Mouse (Mus musculus) embryonic facial prominence, embryonic 11.5 days (tissue): ENCODE results near the gene Nudt15. TPM values are rescaled to one million over a fixed set of nuclear protein-coding genes. Genes with fewer than 3 reads are reported as not detected.
"Not testable (repeated sequence)": the region's sequence is repeated elsewhere in the genome, so short reads cannot be mapped to it uniquely, and the experiment has no call there.

ENCODE experiments used
- ATAC-seq: fragments of 200-750 bp; cut with Nextera tagmentation; replicated peaks from 2 replicates; pipeline ENCODE4 v1.8.0; 2017; ENCODE audit warnings: low read depth; ENCODE audit not compliant: insufficient number of reproducible peaks, low FRiP score, low TSS enrichment
- DNase-seq: peaks from one replicate; pipeline ENCODE4 v3.0.0-alpha.2; 2015; ENCODE audit warnings: low spot score
- H3K27ac ChIP-seq: fragments of 300-500 bp; sonication (generic); replicated peaks from 2 replicates; pipeline ENCODE4 v1.5.1; 2014; ENCODE audit warnings: mild to moderate bottlenecking, low read depth, low read length, control low read depth
- H3K27me3 ChIP-seq: fragments of 300-500 bp; sonication (generic); 2 replicates; pipeline ENCODE4 v1.6.1; 2014; ENCODE audit warnings: mild to moderate bottlenecking, low read length, moderate library complexity, mixed read lengths; ENCODE audit not compliant: control insufficient read depth, insufficient read depth
- H3K36me3 ChIP-seq: fragments of 300-500 bp; sonication (generic); replicated peaks from 2 replicates; pipeline ENCODE4 v1.6.1; 2014; ENCODE audit warnings: low read depth, mild to moderate bottlenecking, low read length, moderate library complexity, mixed read lengths; ENCODE audit not compliant: control insufficient read depth, insufficient read depth
- H3K4me1 ChIP-seq: fragments of 300-500 bp; sonication (generic); 2 replicates; pipeline ENCODE4 v1.6.1; 2014; ENCODE audit warnings: low read length, mixed read lengths; ENCODE audit not compliant: control insufficient read depth, insufficient read depth
- H3K4me2 ChIP-seq: fragments of 300-500 bp; sonication (generic); 2 replicates; pipeline ENCODE4 v1.6.1; 2014; ENCODE audit warnings: low read depth, mild to moderate bottlenecking, control low read depth, low read length, moderate library complexity
- H3K4me3 ChIP-seq: fragments of 300-500 bp; sonication (generic); 2 replicates; pipeline ENCODE4 v1.5.1; 2014; ENCODE audit warnings: low read depth, low read length, control low read depth
- H3K9ac ChIP-seq: fragments of 300-500 bp; sonication (generic); replicated peaks from 2 replicates; pipeline ENCODE4 v1.6.1; 2014; ENCODE audit warnings: mild to moderate bottlenecking, control low read depth, low read length
- H3K9me3 ChIP-seq: fragments of 300-500 bp; sonication (generic); replicated peaks from 2 replicates; pipeline ENCODE4 v1.6.1; 2016; ENCODE audit warnings: mild to moderate bottlenecking, low read length, inconsistent platforms, mixed read lengths; ENCODE audit not compliant: control insufficient read depth
- WGBS: fragments of 180-500 bp; shearing (Covaris S2); extraction: QIAGEN DNeasy Blood & Tissue Kit; methylation state at CpG from one replicate; pipeline ENCODE4 v1.1.7; 2014; 5-methylcytosine and 5-hydroxymethylcytosine counted together
- polyA plus RNA-seq: library from polyadenylated mRNA; unstranded; fragments of >200 nt; fragmentation: Nextera tagmentation; extraction: Ambion mirVana; gene quantifications from 2 replicates; pipeline ENCODE4 v1.2.1, GENCODE M21; 2014

The Nudt15 gene
- polyA plus RNA-seq, result 9.8 and 10.0 TPM in 2 replicates

DNA sequence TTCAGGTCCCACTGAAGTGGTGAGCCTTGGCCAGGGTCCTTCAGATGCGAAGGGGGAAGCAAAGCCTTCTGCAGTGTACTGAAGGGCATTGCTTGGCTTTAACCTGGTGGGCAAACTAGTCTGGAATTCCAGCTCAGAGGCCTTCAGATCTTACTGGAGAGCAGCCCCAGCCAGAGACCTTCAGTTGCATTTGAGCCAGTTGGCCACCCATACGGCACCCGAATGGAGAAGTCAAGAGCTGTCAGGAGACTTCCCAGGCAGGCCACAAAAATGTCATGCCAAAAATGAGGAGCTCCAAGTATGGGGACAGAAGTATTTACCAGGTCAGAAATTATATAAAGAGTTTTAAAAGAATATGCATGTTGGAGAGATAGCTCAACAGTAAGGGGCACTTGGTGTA lies at the start of gene Nudt15:
TSS of gene Nudt15 (minus strand) at position 192 of the 400 bp plus-strand sequence.
- Histone ChIP-seq H3K27ac (no peak within 1 kb of the TSS), H3K36me3 (no peaks in the 10 kb centered on the region), H3K4me1 (no peaks in the 10 kb centered on the region), H3K27me3 (no peaks in the 10 kb centered on the region), H3K4me2 (no peak within 1 kb of the TSS), H3K9ac (no peak within 1 kb of the TSS), H3K4me3 (no peak within 1 kb of the TSS), H3K9me3 (no peaks in the 10 kb centered on the region)
- DNase-seq (no peak), ATAC-seq (no peak)
- WGBS, result 88% methylated on average over 3 of the region's 3 CpGs

DNA sequence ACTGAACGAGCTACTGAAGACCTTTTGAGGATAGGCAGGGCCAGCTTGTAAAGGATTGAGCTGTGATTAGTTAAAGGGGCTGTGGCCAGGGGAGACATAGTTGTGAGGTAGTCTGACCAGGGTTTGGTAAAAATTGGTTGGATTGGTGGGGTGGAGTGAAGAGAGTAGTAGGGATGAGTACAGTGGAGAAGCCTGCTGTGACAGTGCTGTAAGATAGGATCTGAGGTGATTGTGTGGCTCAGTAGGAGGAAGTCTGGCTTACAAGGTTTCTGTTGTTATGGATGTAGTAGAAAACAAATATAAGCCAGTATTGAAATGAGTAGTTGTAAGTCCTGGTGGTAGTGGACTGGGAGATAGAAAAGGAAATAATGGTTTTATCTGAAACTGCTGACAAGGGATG lies 44.1 kb upstream of the Nudt15 start:
- Histone ChIP-seq H3K9me3 (no peaks in the 10 kb centered on the region), H3K27me3 (no peaks in the 10 kb centered on the region), H3K4me1 (no peaks in the 10 kb centered on the region), H3K9ac (no peak overlapping the region), H3K27ac (no peak overlapping the region), H3K4me2 (no peak overlapping the region), H3K4me3 (no peak overlapping the region), H3K36me3 (no peaks in the 10 kb centered on the region)
- WGBS, result 69% methylated on average over 1 of the region's 1 CpGs
- DNase-seq (no peak), ATAC-seq (no peak)

DNA sequence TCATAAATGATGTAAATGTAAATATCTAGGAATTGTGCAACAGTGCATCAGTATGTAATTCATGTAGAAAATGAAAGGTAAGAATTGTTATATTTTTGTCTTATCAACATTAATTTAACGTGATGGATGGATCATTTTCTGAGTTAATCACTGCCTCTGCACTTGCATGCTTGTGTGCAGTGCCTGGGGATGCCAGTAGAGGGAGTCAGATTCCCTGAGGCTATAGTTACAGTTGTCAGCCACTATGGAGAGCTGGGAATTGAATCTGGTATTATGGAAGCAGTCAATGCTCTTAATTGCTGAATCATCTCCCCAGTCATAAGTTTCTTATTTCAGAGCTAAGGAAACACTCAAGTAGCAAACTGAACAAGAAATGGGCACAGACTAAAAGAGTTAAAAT lies 40.0 kb upstream of the Nudt15 start:
- H3K4me2 ChIP-seq, result no peak overlapping the region
- no peak overlapping the region for H3K4me3 ChIP-seq
- DNase-seq, result no peak
- no peak overlapping the region for H3K9ac ChIP-seq
- H3K36me3 ChIP-seq, result no peaks in the 10 kb centered on the region
- no peak overlapping the region for H3K27ac ChIP-seq
- no peaks in the 10 kb centered on the region for H3K27me3 ChIP-seq
- 84% methylated on average over 1 of the region's 1 CpGs for WGBS
- no peak for ATAC-seq
- no peaks in the 10 kb centered on the region for H3K9me3 ChIP-seq
- H3K4me1 ChIP-seq, result no peaks in the 10 kb centered on the region

DNA sequence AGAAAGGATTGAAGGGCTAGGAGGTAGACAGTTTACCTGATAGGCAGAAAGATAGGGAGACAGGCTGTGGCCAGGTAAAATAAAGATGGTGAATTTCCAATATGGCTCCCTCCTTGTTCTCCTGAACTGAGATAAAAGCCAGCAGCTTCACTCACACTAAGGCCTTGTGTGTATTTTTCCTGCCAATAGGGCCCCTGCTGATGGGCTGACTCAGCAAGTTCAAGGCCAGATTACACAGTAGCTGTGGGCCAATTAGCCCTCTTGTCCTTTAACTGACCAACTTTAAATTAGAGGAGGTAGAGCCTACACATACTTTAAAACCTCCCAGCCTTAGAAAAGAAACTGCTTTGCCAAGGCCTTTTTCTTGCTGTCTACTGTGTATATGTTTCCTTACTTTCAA lies 28.3 kb upstream of the Nudt15 start:
- H3K4me2 ChIP-seq, result no peak overlapping the region
- H3K27me3 ChIP-seq, result no peaks in the 10 kb centered on the region
- no peak for DNase-seq
- no peaks in the 10 kb centered on the region for H3K36me3 ChIP-seq
- no peaks in the 10 kb centered on the region for H3K4me1 ChIP-seq
- no peak overlapping the region for H3K4me3 ChIP-seq
- no peaks in the 10 kb centered on the region for H3K9me3 ChIP-seq
- H3K27ac ChIP-seq, result no peak overlapping the region
- H3K9ac ChIP-seq, result no peak overlapping the region
- no peak for ATAC-seq

DNA sequence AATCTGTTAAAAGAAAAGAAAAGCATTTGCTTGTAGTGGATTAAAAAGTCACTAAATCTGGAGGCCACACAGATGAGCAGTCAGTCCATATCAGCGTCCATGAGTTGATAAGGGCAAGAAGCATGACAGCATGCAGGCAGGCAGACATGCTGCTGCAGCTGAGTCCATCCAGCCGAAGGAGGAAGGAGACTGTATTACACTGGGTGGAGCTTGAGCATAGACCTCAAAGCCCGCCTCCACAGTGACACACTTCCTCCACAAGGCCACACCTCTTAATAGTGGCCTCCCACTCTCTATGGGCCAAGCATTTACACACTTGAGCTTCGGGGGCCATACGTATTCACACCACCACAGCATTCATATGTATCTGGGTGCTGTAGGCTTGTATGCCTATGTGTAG lies 26.0 kb upstream of the Nudt15 start:
- Histone ChIP-seq H3K4me2 (no peak overlapping the region), H3K9ac (no peak overlapping the region), H3K4me1 (no peaks in the 10 kb centered on the region), H3K36me3 (no peaks in the 10 kb centered on the region), H3K27me3 (no peaks in the 10 kb centered on the region), H3K4me3 (no peak overlapping the region), H3K27ac (no peak overlapping the region), H3K9me3 (no peaks in the 10 kb centered on the region)
- WGBS, result 94% methylated on average over 5 of the region's 5 CpGs
- DNase-seq (no peak), ATAC-seq (no peak)

DNA sequence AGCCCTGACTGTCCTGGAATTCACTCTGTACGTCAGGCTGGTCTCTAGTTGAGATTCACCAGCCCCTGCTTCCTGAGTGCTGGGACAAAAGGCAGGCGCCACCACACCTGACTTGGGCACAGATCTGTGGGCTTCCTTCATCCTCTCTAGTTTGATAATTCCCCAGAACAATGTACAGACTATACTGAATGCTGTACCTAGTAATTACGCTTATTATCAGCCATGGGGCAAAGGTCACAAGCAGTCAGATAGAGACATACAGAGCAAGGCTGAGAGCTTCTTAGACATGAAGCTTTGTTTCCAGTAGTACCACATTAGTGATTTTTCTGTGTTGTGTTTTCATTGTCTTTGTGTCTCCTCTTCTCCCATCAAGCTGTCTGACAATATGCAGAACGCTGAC lies 23.1 kb upstream of the Nudt15 start:
- Histone ChIP-seq H3K27ac (no peak overlapping the region), H3K4me1 (no peaks in the 10 kb centered on the region), H3K4me3 (no peak overlapping the region), H3K4me2 (no peak overlapping the region), H3K9me3 (no peaks in the 10 kb centered on the region), H3K27me3 (no peaks in the 10 kb centered on the region), H3K36me3 (no peaks in the 10 kb centered on the region), H3K9ac (no peak overlapping the region)
- no peak for ATAC-seq
- WGBS, result 88% methylated on average over 4 of the region's 4 CpGs
- no peak for DNase-seq

DNA sequence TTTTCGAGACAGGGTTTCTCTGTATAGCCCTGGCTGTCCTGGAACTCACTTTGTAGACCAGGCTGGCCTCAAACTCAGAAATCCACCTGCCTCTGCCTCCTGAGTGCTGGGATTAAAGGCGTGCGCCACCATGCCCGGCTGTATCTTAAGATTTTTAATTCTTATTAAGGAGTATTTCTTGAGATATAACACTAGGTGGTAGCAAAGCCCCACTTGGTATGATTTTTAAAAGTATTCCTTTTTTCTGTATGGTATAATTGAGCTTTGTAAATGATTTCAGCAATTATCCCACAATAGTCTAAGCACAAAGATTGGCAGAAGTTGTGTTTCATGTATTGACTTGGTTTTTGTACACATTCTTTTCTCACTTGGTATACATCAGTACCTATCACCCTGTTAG lies 21.8 kb upstream of the Nudt15 start:
- not testable (repeated sequence) for ATAC-seq, H3K4me1 ChIP-seq, H3K4me3 ChIP-seq, H3K9ac ChIP-seq, H3K9me3 ChIP-seq, DNase-seq, H3K36me3 ChIP-seq, H3K27ac ChIP-seq, H3K4me2 ChIP-seq, H3K27me3 ChIP-seq
- 92% methylated on average over 4 of the region's 4 CpGs for WGBS

DNA sequence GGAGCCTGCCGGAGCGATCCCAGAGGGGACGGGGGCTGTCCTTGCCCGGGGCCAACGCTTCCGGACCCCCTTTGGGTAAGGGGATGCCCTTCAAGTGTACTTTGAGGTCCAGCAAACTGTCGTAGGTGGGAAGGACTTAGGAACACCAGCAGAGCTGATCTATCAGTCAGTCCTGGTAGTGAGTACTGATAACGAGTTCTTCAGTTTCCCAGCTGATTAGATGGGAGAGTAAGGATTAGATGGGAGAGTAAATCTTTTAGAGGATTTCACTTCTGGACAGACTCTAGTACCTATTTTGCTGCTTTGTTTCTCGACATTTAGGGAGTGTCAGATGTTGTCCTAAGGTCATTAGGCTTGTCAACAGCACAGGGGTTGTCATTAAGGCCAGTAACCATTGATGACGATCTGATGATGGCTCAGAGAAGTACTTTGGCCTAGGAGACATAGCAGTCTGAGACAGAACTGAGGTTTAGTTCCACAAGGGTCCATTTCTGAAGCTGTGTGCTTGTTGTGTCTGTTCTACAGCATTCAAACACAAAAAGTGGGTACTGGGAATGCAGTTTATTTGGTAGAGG lies 5.2 kb upstream of the Nudt15 start:
- Histone ChIP-seq H3K36me3 (no peaks in the 10 kb centered on the region; the same call in 1 of the 2 replicates), H3K9me3 (no peaks in the 10 kb centered on the region), H3K4me1 (no peaks in the 10 kb centered on the region), H3K27me3 (no peaks in the 10 kb centered on the region), H3K4me2 (peak overlapping the region; percentile 38), H3K27ac (no peak overlapping the region), H3K9ac (peak overlapping the region; percentile 91), H3K4me3 (peak overlapping the region; percentile 89)
- WGBS, result 2% methylated on average over 10 of the region's 10 CpGs
- ATAC-seq (peak; percentile 56; the same call in 1 of the 2 replicates), DNase-seq (peak; percentile 18)
